Mouse (Mus musculus): ENCODE data around the gene Erc1.

GRCm38 (mm10) chr6:119818541-119818940 lies 29.4 kb downstream of the Erc1 start:
- TF ChIP-seq POLR2A (IDR thresholded peaks at IDR 0.05; ENCODE audit: borderline replicate concordance, extremely low read depth, low read depth, low read length), result no peak
- TF ChIP-seq CTCF (IDR thresholded peaks at IDR 0.05; ENCODE audit: insufficient read depth, low read length), result no peak

Data from lung, adult 2 months (tissue).